Mouse (Mus musculus) left cerebral cortex, adult 2 months (tissue): ENCODE measurements around the gene Mob1a. TPM values are rescaled to one million over a fixed set of nuclear protein-coding genes. Genes with fewer than 3 reads are reported as not detected.
"Not testable (repeated sequence)": the region's sequence is repeated elsewhere in the genome, so short reads cannot be mapped to it uniquely, and the experiment has no call there.

Experiments
- DNase-seq, 2 experiments: peaks; one replicate each; pipeline ENCODE4 v3.0.0; 2021 to 2022; ENCODE audit warnings: low spot score in 2 of 2, mixed read lengths in 1 of 2; ENCODE audit errors: extremely low spot score in 1 of 2
- H3K27ac ChIP-seq: fragments of 200-600 bp; 2 replicates; pipeline ENCODE4 v1.8.1; 2022
- H3K4me3 ChIP-seq: fragments of 200-600 bp; 2 replicates; pipeline ENCODE4 v1.8.1; 2022
- CTCF ChIP-seq: fragments of 200-600 bp; IDR thresholded peaks from 2 replicates; pipeline ENCODE4 v1.8.1; 2022; ENCODE audit warnings: antibody characterized with exemption, mild to moderate bottlenecking, moderate library complexity
- intact Hi-C: fragments of 180-260 bp; cut with DNase I; formaldehyde crosslinking; loops from one replicate; pipeline ENCODE4 v1.15.1; 2025
- total RNA-seq, 2 experiments: library from RNA; stranded (reverse); gene quantifications; 2 replicates each; pipeline ENCODE4 v1.2.3; 2021

Gene Mob1a
- total RNA-seq, 2 experiments from 2014 or later = 18.9 to 22.0 TPM

- intact Hi-C loops = no loop called here
- Histone ChIP-seq H3K4me3 (no peak overlapping the region), H3K27ac (no peak overlapping the region)
- TF ChIP-seq CTCF = no peak
- no peak for DNase-seq
These were observed 10.5 kb upstream of the Mob1a start for GRCm38 (mm10) chr6:83315293-83315692.

GRCm38 (mm10) chr6:83316022-83316421 lies 9.8 kb upstream of the Mob1a start:
- no peak for TF ChIP-seq CTCF
- intact Hi-C loops = loop anchor here (2.0 kb wide), 1 partner anchor 101 kb away; no protein-coding TSS in a partner anchor
- Histone ChIP-seq H3K4me3 (no peak overlapping the region), H3K27ac (no peak overlapping the region)
- DNase-seq = peak in 1 of 2 experiments; percentile 14

GRCm38 (mm10) chr6:83317108-83317741 lies 8.6 kb upstream of the Mob1a start:
- DNase-seq = peak; percentile 90
- intact Hi-C loops = loop anchor here (2.0 kb wide), 1 partner anchor 102 kb away; no protein-coding TSS in a partner anchor
- TF ChIP-seq CTCF = peak; percentile 80
- H3K4me3 ChIP-seq = peak overlapping the region; percentile 99
- peak overlapping the region; percentile 67 for H3K27ac ChIP-seq

- Histone ChIP-seq H3K27ac (no peak overlapping the region), H3K4me3 (no peak overlapping the region)
- intact Hi-C loops = loop anchor here (10.0 kb wide), 1 partner anchor 453 kb away; the partner anchor contains the start of gene Tex261
- TF ChIP-seq CTCF = no peak
- no peak for DNase-seq
These were observed 3.9 kb upstream of the Mob1a start for GRCm38 (mm10) chr6:83321927-83322326.

GRCm38 (mm10) chr6:83322794-83323193 lies 3.0 kb upstream of the Mob1a start:
- no peak for DNase-seq
- Histone ChIP-seq H3K27ac (no peak overlapping the region), H3K4me3 (no peak overlapping the region)
- no peak for TF ChIP-seq CTCF
- intact Hi-C loops = loop anchor here (10.0 kb wide), 1 partner anchor 452 kb away; the partner anchor contains the start of gene Tex261

GRCm38 (mm10) chr6:83323652-83324419 lies 2.0 kb upstream of the Mob1a start:
- DNase-seq = no peak
- intact Hi-C loops = loop anchor here (10.0 kb wide), 1 partner anchor 451 kb away; the partner anchor contains the start of gene Tex261
- TF ChIP-seq CTCF = no peak

GRCm38 (mm10) chr6:83326394-83326736 lies 549 bp downstream of the Mob1a start:
- TF ChIP-seq CTCF = no peak
- peak overlapping the region; percentile 77 for H3K4me3 ChIP-seq
- DNase-seq = no peak
- intact Hi-C loops = loop anchor here (10.0 kb wide), 1 partner anchor 448 kb away; the partner anchor contains the start of gene Tex261
- peak overlapping the region; percentile 91 for H3K27ac ChIP-seq

More at GRCm38 (mm10) chr6:83323652-83324419, 2.0 kb upstream of the Mob1a start:
- Histone ChIP-seq H3K27ac (no peak overlapping the region), H3K4me3 (no peak overlapping the region)

- H3K4me3 ChIP-seq = peak overlapping the region; percentile 77
- TF ChIP-seq CTCF = no peak
- intact Hi-C loops = loop anchor here (10.0 kb wide), 1 partner anchor 448 kb away; the partner anchor contains the start of gene Tex261
- DNase-seq = no peak
- peak overlapping the region; percentile 91 for H3K27ac ChIP-seq
These were observed 945 bp downstream of the Mob1a start for GRCm38 (mm10) chr6:83326761-83327160.

- DNase-seq = no peak
- intact Hi-C loops = loop anchor here (10.0 kb wide), 1 partner anchor 447 kb away; the partner anchor contains the start of gene Tex261
- TF ChIP-seq CTCF = no peak; the same call in none of the 2 replicates
- Histone ChIP-seq H3K4me3 (no peak overlapping the region; the same call in 1 of the 2 replicates), H3K27ac (no peak overlapping the region)
These were observed 1.9 kb downstream of the Mob1a start for GRCm38 (mm10) chr6:83327591-83328190.

- intact Hi-C loops = no loop called here
- Histone ChIP-seq H3K4me3 (no peak overlapping the region), H3K27ac (no peak overlapping the region)
- no peak for DNase-seq
- TF ChIP-seq CTCF = no peak
These were observed 15.6 kb downstream of the Mob1a start for GRCm38 (mm10) chr6:83341387-83341786.

GRCm38 (mm10) chr6:83342957-83343356 lies 17.1 kb downstream of the Mob1a start:
- no peak overlapping the region for H3K4me3 ChIP-seq
- intact Hi-C loops = no loop called here
- no peak for TF ChIP-seq CTCF
- DNase-seq = no peak
- H3K27ac ChIP-seq = no peak overlapping the region

- intact Hi-C loops, DNase-seq: not testable (repeated sequence)
These were observed 19.5 kb downstream of the Mob1a start for GRCm38 (mm10) chr6:83345285-83345684.

More at GRCm38 (mm10) chr6:83345285-83345684, 19.5 kb downstream of the Mob1a start:
- not testable (repeated sequence) for H3K27ac ChIP-seq, H3K4me3 ChIP-seq
